Mouse (Mus musculus) inflammation-experienced regulatory T-cells, adult 6 months (primary cell): ENCODE measurements around the gene Gm44596. TPM values are rescaled to one million over a fixed set of nuclear protein-coding genes. Genes with fewer than 3 reads are reported as not detected.

Source experiments
- ATAC-seq: one replicate; pipeline ENCODE4 v1.8.0; 2017
- polyA plus RNA-seq, 3 experiments: library from polyadenylated mRNA; unstranded; fragments of 100-300 nt; shearing (Covaris generic); gene quantifications; one replicate each; pipeline ENCODE4 v1.2.1; 2017

Gene Gm44596
- polyA plus RNA-seq, 3 experiments from 2014 or later = not detected

DNA sequence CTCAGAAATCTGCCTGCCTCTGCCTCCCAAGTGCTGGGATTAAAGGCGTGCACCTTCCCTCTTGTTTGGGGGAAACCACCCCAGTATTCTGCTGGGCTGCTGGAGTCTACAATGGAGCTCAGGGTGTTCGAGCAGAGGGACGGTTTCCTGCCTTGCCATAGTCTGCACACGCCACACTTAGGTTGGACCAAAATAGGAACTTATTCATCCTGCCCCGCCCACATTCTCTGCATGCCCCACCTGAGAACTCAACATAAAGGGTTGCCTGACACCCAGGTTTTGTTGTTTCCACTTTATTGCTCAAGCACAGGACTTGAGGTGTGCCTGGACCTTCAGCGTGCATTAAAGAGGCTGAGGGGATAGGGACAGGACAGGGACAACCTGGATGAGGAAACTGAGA lies 54.5 kb downstream of the Gm44596 start:
- ATAC-seq = no peak

DNA sequence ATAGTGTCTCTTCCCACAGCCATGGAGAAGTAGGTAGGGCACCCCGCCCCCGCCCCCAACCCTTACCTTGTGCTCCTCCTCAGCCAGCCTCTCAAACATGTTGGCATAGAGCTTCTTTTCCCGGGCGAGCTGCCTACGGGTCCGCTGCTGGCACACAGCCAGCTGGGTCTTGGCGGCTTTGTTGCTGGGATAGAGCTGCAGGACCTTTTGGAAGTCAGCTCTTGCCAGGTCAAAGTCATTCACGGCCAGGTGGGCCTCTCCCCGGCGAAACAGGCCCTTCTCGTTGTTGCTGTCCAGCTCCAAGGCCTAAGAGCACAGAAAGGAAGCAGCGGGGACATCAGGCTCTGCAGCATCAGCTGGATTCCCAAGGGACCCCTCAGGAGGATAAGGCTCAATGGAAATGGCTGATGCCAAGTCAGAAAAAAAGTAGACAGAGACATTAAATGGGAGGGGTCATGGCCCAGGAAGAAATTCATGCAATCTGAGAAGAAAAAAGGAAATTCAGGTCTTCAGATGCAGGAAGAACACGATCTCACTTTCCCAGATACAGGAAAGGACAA lies 57.1 kb downstream of the Gm44596 start:
- ATAC-seq = no peak

DNA sequence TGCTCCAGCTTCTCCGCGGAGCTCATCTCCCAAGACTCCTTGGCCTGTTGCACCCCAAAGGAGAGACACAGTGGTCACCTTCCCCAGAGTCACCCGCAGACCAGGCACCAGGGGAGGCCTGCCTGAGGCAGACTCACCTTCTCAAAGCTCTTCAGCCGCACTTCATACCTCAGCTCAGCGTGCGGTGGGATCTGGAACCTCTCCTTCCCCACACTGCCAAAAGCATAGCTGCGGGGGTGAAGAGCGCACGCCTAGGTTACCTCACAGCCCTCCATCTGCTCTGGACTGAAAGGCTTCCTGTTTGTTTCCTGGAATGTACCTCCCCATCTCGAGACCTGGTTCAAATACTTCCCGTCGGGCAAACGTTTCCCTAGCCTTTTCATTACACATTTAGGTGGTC lies 58.3 kb downstream of the Gm44596 start:
- no peak for ATAC-seq

DNA sequence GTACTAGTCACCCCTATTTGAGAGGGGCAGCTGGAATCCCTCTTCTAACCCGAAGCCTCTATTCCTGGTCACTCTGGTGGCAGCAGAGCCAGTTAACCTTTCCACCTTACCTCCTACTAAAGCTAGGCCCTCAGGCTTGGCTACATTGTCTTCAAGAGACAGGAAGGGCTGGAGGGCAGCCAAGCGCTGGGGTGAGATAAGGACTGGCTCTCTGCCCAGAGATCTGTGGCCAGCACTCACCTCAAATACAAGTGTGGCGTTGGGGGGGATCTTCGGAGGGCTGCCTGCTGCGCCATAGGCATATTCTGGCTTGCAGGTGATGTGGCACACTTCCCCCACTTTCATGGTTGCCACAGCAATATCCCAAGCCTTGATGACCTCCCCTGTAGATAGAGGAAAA lies 60.2 kb downstream of the Gm44596 start:
- ATAC-seq = no peak

DNA sequence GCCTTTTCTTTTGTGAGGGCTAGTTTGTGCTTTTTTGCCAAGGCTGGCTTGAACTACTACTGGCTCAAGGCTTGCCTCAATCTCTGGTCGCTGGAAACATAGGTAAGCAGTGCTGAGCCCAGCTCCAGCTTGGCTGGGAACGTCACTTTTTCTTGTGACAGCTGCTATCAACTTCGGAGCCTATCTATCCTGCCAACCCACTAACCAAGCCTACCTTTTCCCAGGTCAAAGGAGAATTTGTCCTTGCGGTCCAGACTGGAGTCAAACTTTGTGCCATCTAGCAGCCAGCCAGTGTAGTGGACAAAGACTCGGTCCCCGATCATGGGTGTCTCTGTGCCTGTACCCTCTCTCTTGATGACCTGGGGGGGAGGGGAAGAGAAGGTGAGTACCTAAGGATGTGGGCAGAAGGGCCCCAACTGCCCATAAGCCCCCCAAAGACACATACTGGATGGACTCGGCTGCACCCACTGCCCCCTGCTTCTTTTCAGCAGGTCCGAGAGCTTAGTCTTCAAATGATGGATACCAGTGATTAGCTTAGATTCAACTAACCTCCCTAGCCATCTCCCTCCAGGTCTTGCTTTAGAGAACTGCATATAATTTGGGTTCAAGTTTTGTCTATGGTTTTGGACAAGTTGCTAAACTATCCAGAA lies 61.2 kb downstream of the Gm44596 start:
- ATAC-seq = no peak

DNA sequence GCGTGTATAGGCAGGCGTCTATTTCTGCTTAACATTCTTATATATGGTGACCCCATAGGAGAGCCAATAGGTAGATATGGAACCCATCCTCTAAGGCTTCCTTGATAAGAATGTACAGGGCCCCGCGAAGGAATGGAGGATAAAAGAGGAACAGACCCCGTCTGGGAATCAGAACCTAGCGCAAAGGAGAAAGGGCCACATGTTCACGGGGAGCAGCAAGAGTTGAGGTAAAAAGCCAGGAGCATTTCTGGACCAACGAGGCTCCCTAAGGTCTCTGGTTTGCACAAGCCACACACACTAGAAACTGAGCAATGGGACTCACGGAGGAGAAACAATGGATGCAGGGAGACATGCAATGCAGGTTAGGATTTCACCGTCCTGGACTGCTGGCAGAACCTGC lies 62.0 kb downstream of the Gm44596 start:
- ATAC-seq = no peak

DNA sequence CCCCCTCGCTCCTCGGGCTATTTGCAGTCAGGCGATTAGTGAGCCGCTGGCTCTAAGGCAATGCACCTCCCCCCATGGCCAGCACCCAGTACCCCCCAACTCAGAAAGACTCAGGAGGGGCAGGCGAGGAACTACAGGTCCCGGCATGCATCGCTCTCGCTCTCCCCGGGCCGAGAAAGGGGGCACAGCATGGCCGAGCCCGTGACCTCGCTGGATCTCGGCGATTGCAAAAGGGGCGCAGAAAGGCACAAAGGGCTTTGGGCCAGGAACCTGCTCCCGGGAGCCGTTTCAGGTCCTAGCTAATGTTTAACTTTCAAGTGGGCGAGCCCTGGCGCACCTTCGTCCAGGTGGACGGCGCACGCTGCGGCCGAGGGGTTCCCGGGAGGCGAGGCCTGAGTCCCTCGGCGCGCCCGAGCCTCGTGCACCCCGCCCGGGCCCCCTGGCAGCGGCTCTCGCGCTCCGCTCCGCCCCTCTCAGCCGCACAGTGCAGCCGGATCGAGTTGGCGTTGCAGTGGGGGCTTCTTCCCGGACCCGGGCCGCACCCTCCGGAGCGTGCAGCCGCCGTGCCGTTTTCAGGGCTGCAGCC lies 62.5 kb downstream of the Gm44596 start:
- peak; percentile 46 for ATAC-seq

DNA sequence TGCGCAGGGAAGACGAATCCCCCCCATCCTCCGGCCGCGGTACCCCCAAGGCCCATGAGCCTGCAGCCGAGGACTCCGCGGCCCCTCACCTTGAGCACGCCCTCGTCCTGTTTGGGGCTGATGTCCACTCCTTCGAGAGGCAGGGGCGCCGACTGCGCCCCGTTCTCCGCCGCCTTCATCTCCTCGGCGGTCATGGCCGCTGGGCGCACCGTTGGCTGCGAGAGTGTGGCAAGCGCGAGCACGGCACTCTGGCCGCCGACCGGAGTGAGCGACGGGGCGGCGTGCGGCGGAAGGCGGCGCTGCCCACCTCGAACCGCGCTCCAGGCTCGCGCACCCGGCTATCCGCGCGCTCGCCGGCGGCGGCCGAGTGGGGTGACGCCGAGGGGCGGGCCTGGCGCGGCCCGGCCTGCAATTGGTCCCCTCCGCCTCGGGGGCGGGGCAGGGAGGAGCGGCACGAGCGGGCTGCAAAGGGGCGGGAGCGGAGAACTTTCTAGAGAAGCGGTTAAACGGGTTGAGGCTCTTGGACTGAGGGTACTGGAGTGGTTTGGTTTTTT lies 63.1 kb downstream of the Gm44596 start, which contains the start of gene Fkbp4:
Gene Fkbp4, minus strand, starts transcription at position 361 of the 554 bp plus-strand sequence.
- peak; percentile 96 for ATAC-seq

DNA sequence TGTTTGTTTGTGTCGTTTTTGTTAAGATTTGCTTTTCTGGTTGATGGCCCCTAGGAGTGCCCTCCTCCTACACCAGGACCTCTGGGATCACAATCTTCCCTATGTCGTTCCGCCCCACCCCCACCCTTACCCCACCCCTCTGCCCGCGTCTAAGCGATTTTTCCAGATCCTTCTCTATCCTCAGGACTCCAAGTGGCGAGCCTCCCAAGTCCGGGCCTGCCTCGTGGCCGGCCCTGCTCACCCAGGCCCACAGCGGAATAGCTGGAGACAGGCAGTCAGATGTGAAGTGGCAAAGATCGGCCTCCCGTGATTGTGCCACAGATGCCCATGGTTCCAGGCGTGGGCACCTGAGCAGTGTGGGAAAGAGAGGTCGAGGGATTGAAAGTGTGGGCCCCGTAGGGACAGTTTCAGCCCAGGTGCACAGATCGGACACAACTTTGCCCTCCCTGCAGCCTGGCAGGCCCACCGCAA lies 63.6 kb downstream of the Gm44596 start:
- ATAC-seq = no peak

DNA sequence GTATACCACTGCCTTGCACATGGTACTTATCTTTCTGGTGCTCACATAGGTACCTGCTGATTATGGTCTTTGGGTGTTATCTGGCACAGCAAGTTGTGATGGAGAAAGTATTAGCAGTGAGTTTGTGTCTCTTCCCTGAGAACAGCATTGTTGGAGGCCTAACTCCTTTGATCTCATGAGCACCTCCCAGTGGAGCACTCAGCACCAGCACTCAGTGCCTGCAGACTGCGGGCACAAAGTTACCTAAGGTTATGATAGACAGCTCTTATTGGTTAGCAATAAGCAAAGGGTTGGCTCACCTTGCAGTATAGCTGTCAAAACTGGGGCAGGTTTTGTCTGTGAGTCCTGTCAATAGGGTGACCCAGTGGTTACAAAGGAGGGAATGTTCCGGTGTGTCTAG lies 64.9 kb downstream of the Gm44596 start:
- ATAC-seq = no peak

DNA sequence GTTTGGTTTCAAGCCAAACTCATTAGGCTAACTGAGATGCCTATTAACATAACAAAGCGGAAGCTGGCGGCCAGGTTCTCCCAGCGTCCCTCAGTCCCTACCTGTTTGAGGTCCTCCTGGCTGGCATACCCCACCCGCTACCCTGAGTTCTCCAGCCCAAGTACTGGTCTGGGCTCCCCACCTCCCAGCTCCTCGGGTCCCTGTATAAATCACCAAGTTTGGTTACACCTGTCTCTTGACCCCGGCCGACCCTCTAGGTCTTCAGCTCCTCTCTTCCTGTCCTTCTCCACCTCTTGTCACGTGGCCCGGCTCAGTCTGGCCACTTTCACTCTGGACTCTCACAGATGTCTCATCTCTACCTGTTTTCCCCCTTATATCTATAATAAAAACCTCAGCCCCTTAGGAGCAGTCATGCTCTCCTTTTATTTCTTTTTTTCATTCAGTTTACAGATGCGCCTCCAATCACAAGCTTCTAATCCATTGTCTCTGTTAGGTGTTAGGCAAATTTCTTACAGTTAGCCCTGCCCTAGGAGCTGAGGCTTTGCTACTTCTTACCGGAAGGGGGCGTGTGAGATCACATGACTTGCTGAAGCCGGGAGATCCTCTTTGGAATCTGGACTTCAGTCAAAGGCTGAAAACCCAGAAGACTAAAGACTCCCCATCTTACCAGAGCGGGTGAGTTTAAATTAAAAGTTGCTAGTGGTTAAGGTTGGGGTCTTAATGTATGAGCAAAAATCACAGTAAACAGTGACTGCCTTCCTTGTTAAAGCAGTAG lies 70.6 kb downstream of the Gm44596 start:
- ATAC-seq = no peak

DNA sequence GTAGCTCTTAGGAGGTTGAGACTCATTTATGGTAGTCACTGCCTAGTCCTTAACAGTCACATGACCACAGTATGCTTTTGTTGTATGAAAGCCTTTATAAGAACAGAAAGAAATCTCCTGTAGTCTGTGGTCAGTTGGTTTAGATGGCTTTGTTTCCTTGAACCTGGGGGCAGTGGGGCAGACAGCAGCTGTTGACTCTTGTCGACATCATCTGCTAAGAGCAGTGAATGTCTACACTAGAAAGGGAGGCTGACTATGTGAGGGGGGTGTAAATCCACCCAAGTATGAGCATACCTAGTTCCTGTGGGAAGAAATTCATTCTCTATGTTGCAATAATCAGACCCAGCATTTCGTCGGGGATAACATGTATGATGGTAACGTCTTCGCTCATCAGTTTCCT lies 71.8 kb downstream of the Gm44596 start:
- no peak for ATAC-seq

DNA sequence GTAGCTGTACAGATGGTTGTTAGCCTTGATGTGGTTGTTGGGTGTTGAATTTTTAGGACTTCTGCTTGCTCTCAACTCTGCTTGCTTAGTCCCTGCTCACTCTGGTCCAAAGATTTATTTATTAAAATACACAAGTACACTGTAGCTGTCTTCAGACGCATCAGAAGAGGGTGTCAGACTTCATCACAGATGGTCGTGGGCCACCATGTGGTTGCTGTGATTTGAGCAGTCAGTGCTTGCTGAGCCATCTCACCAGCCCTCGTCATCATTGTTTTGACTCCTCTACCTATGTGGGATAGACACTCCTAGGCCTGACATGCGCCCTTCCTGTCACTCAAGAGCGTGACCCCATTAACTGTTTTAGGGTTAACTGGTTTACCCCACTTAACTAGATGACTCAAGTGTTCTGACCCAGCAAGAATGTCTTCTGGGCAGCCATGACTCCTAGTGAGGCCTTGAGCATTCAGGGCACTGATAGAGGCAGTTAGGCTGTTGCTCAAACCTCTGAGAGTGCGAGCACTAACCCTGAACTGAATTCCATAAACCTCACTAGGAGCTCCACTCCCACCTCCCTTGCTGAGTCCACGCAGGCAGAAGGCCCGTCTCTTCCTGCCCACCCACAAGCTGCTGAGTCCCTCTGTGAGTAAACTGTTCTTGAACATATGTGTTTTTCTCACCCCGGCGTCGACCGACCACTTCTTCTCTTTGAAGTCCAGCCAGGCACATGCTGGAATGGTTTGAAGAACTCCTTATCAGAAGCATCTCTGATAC lies 80.7 kb downstream of the Gm44596 start:
- ATAC-seq = no peak

Other genes with a start within 250 kb of the Gm44596 start
- gene Tspan9, start 231.9 kb upstream of the Gm44596 start, polyA plus RNA-seq = 1 to 10 TPM in 1 of 3 experiments, under 1 TPM in 1, not detected in 1; 0.36 to 1.3 TPM
- gene Tead4, start 74.7 kb upstream of the Gm44596 start, polyA plus RNA-seq = not detected
- 1 to 10 TPM in 1 of 3 experiments, under 1 TPM in 2; 0.92 to 1.3 (median 0.98) TPM for gene Tulp3, start 19.7 kb upstream of the Gm44596 start, polyA plus RNA-seq
- gene Rhno1, start 12.6 kb upstream of the Gm44596 start, polyA plus RNA-seq = 10 to 100 TPM; 62.0 to 75.7 (median 67.7) TPM
- gene Foxm1, start 12.5 kb upstream of the Gm44596 start, polyA plus RNA-seq = 1 to 10 TPM; 2.0 to 9.6 (median 2.7) TPM
- under 1 TPM in 1 of 3 experiments, not detected in 2; 0.30 TPM for gene Tex52, start within 50 bp of the Gm44596 start, polyA plus RNA-seq
- gene Nrip2, start 23.8 kb downstream of the Gm44596 start, polyA plus RNA-seq = 1 to 10 TPM; 2.4 to 7.5 (median 4.2) TPM
- gene Itfg2, start 49.4 kb downstream of the Gm44596 start, polyA plus RNA-seq = 10 to 100 TPM; 15.7 to 21.1 (median 19.7) TPM
- 10 to 100 TPM; 52.8 to 67.1 (median 65.9) TPM for gene Fkbp4, start 63.2 kb downstream of the Gm44596 start, polyA plus RNA-seq
- not detected for gene Pzp, start 151.2 kb downstream of the Gm44596 start, polyA plus RNA-seq
- not detected for gene A2ml1, start 206.1 kb downstream of the Gm44596 start, polyA plus RNA-seq
- 1 to 10 TPM; 1.1 to 2.1 (median 1.4) TPM for gene Klrb1a, start 248.0 kb downstream of the Gm44596 start, polyA plus RNA-seq